Mouse (Mus musculus): ENCODE data around the gene Ovca2.

DNA sequence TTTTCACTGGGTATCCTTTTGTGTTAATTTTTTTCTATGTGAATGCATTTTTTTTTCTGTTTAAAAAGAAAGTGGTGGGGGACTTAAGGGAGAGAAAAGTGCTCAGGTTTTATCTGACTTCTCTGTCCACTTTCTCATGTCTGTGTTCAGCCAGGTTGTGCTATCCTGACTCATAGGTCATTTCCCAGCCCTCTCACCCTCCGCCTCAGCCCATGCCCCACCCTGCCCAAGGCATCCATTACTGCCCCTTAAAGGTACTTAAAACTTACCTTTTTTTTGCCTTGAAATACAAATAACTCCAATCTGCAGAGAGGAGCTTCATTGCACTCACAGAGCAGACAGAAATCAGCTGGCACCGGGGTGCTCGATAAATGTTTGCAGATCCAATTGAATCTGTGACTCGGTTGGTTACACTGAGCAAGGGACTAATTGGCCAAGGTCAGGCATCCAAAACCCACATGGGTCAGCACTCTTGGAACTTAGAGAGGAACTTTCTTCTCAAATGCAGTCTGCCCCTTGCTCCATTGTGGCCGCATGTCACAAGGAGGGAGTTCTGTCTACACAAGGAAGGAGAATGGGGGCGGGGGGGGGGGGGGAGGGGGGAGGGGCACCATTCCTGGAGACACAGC lies 42.0 kb upstream of the Ovca2 start:
- no peak for TF ChIP-seq CTCF (IDR thresholded peaks at IDR 0.05; ENCODE audit: control insufficient read depth, insufficient read depth, insufficient read length)
- no peak for TF ChIP-seq USF1 (IDR thresholded peaks at IDR 0.05; ENCODE audit: low read depth)
- TF ChIP-seq FOSL1 (IDR thresholded peaks at IDR 0.05; ENCODE audit: insufficient read depth, low read length, poor library complexity, severe bottlenecking), result no peak
